Comparison of ENCODE assay signal across 8 mouse cellular contexts in the genomic region with DNA sequence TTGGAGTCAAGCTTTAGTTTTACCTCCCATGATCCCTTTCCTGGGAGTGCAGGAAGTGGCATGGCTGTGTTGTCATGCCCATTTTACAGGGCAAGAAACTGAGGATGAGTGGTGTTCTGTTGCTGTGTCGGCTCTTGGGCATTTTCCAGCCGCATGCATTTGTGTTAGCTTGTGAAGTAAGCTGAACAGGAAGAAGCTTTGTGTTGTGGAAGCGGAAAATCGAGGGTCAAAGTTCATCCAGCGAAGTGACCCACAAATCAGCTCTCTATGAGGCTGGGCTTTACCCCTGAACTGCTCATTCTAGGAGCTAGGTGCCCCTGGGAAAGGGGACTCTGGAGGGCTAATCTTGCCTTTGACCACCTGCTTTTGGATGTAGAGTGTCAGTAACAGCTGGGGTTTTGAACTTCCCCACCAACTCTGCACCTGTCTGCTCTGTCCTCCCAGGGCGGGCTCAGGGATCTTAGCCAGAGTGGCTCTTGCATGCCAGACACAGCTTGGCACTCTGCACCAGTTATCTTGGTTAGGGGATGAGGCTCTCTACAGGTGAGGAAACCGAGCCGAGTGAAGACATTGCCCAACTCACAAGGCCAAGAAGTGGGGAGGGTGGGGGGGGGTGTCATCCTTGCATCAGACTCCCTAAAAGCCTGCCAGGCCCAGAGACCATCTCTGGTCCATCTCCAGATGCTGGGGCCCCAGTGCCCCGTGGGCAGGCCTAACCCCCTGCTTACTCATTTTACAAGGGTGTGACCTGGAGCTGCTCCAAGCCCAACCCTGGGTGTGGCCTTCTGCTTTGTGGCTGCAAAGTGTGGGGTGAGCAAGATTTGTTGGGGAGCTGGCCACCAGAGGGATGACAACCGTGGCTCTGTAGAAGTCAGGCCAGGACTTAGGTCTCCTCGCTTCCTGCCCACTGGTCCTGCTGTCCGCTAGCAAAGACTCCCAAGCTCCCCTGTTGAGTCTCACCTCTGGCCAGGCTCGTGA. TPM values are rescaled to one million over a fixed set of nuclear protein-coding genes. Genes with fewer than 3 reads are reported as not detected.
DNase-seq lines count a peak whose midpoint lies in the region; ATAC-seq and TF ChIP-seq lines count a peak whose summit lies in the region.

No protein-coding gene starts in this region.

- H3K27ac ChIP-seq in heart, embryonic 14.5 days (replicated peaks in 1 of 2; ENCODE audit: control insufficient read depth in 1 of 2, insufficient read depth in 1 of 2, low read depth in 2 of 2, low read length in 2 of 2) = no peak overlapping the region; a peak in 1 of 4 replicates
- H3K27ac ChIP-seq in brown adipose tissue, adult 24 weeks (replicated peaks; ENCODE audit: low read depth, low read length) = peak overlapping the region; percentile 74
- no peak overlapping the region for H3K27ac ChIP-seq in hindbrain, postnatal 0 days

- H3K9me3 ChIP-seq in heart, embryonic 14.5 days (ENCODE audit: control insufficient read depth, low read length) = no peaks in the 10 kb centered on the region
- H3K9me3 ChIP-seq in hindbrain, postnatal 0 days (ENCODE audit: low read length) = no peaks in the 10 kb centered on the region

- no peak for TF ChIP-seq CTCF in hindbrain, postnatal 0 days (IDR thresholded peaks at IDR 0.05; ENCODE audit: low read depth)

- peaks cover 29 to 48% of the 10 kb centered on the region in 2 experiments for H3K4me1 ChIP-seq in heart, embryonic 14.5 days (ENCODE audit: control insufficient read depth in 2 of 2, insufficient read depth in 2 of 2, low read length in 2 of 2)
- H3K4me1 ChIP-seq in brown adipose tissue, adult 24 weeks (ENCODE audit: control insufficient read depth, insufficient read depth, insufficient read length, low read length) = peaks cover 47% of the 10 kb centered on the region
- no peaks in the 10 kb centered on the region; the same call in 1 of the 2 replicates for H3K4me1 ChIP-seq in hindbrain, postnatal 0 days (ENCODE audit: insufficient read depth, low read length)

- H3K4me2 ChIP-seq in heart, embryonic 14.5 days (ENCODE audit: low read length) = peak overlapping the region; percentile 98
- 0 out of 2 replicates have a peak overlapping the region, but pooled peaks have one; percentile 100 for H3K4me2 ChIP-seq in hindbrain, postnatal 0 days (ENCODE audit: low read depth, low read length)

- H3K9ac ChIP-seq in heart, embryonic 14.5 days (ENCODE audit: low read length) = no peak overlapping the region; the same call in 1 of the 2 replicates
- no peak overlapping the region for H3K9ac ChIP-seq in hindbrain, postnatal 0 days (replicated peaks; ENCODE audit: low read length)

- WGBS in heart, embryonic 14.5 days = 76% methylated on average over 13 of the region's 13 CpGs
- 51% methylated on average over 13 of the region's 13 CpGs for WGBS in hindbrain, postnatal 0 days

- ATAC-seq in heart, embryonic 14.5 days (ENCODE audit: insufficient number of reproducible peaks, insufficient read depth, low FRiP score, low read depth) = no peak
- ATAC-seq in hindbrain, postnatal 0 days = no peak

- DNase-seq in heart, adult 9 months (ENCODE audit: low spot score in 2 of 2) = no peak
- DNase-seq in hindbrain, postnatal 0 days (ENCODE audit: low spot score) = no peak
- peak; percentile 65 for DNase-seq in lung, postnatal 25 days (ENCODE audit: low spot score)
- DNase-seq in thymus, adult 18-20 months = peak; percentile 43 to 58
- no peak for DNase-seq in T-cell, adult 2 months (ENCODE audit: low spot score)
- DNase-seq in urinary bladder, postnatal 4 days (ENCODE audit: low spot score in 2 of 2) = no peak

- peak overlapping the region in 1 of 2 experiments; percentile 70; a peak in 1 of 4 replicates for H3K4me3 ChIP-seq in heart, embryonic 14.5 days (ENCODE audit: control insufficient read depth in 1 of 2, insufficient read depth in 1 of 2, low read depth in 1 of 2, low read length in 2 of 2)
- no peak overlapping the region for H3K4me3 ChIP-seq in brown adipose tissue, adult 24 weeks (ENCODE audit: insufficient read depth, low read depth, low read length)
- H3K4me3 ChIP-seq in hindbrain, postnatal 0 days (ENCODE audit: low read length) = no peak overlapping the region

- H3K36me3 ChIP-seq in heart, embryonic 14.5 days (ENCODE audit: control insufficient read depth, insufficient read depth, low read length) = no peaks in the 10 kb centered on the region
- H3K36me3 ChIP-seq in hindbrain, postnatal 0 days (ENCODE audit: insufficient read depth, low read length) = no peaks in the 10 kb centered on the region

- no peaks in the 10 kb centered on the region for H3K27me3 ChIP-seq in heart, embryonic 14.5 days (ENCODE audit: control insufficient read depth, insufficient read depth, low read length)
- H3K27me3 ChIP-seq in hindbrain, postnatal 0 days (ENCODE audit: insufficient read depth, low read length) = no peaks in the 10 kb centered on the region

RNA-seq across cellular contexts. Expression of a gene that starts 2.3 kb away (rescaled TPM):
- polyA plus RNA-seq in heart, embryonic 14.5 days (2014; fragmentation: Nextera tagmentation; extraction: Ambion mirVana) = 2.5 and 3.1 TPM in 2 replicates
- 2.9 and 6.4 TPM in 2 replicates for polyA plus RNA-seq in brown adipose tissue, adult 24 weeks (2012; ENCODE audit: insufficient read depth, insufficient read length, missing spikeins)
- total RNA-seq in hindbrain, postnatal 0 days (2014; rRNA removed) = 3.5 and 3.7 TPM in 2 replicates
- polyA plus RNA-seq in hindbrain, postnatal 0 days (2015; fragmentation: Nextera tagmentation; extraction: Ambion mirVana) = 2.3 and 2.4 TPM in 2 replicates

RNA-seq across cellular contexts. Expression of a gene that starts 31.2 kb away (rescaled TPM):
- polyA plus RNA-seq in heart, embryonic 14.5 days (2014; fragmentation: Nextera tagmentation; extraction: Ambion mirVana) = 247 and 296 TPM in 2 replicates
- 75.0 and 78.1 TPM in 2 replicates for polyA plus RNA-seq in brown adipose tissue, adult 24 weeks (2012; ENCODE audit: insufficient read depth, insufficient read length, missing spikeins)
- total RNA-seq in hindbrain, postnatal 0 days (2014; rRNA removed) = 204 and 344 TPM in 2 replicates
- 253 and 254 TPM in 2 replicates for polyA plus RNA-seq in hindbrain, postnatal 0 days (2015; fragmentation: Nextera tagmentation; extraction: Ambion mirVana)

RNA-seq across cellular contexts. Expression of a gene that starts 31.7 kb away (rescaled TPM):
- 1.3 and 1.5 TPM in 2 replicates for polyA plus RNA-seq in heart, embryonic 14.5 days (2014; fragmentation: Nextera tagmentation; extraction: Ambion mirVana)
- polyA plus RNA-seq in brown adipose tissue, adult 24 weeks (2012; ENCODE audit: insufficient read depth, insufficient read length, missing spikeins) = 1.0 and 1.2 TPM in 2 replicates
- 9.1 and 10.5 TPM in 2 replicates for total RNA-seq in hindbrain, postnatal 0 days (2014; rRNA removed)
- 4.1 TPM in 2 replicates for polyA plus RNA-seq in hindbrain, postnatal 0 days (2015; fragmentation: Nextera tagmentation; extraction: Ambion mirVana)

Comparison
In these comparisons a context has a peak if more than half of its experiments do, and no peak if none do; other contexts are left out.
1. DNase-seq: peak in lung, postnatal 25 days (single experiment) and thymus, adult 18-20 months (2 of 2); none in heart, adult 9 months (0 of 2), hindbrain, postnatal 0 days (single experiment), T-cell, adult 2 months (single experiment) and urinary bladder, postnatal 4 days (0 of 2).